Mouse (Mus musculus): ENCODE measurements around the gene Adam10. TPM values are rescaled to one million over a fixed set of nuclear protein-coding genes. Genes with fewer than 3 reads are reported as not detected.

Adam10 gene
- total RNA-seq, 2 experiments from 2014 or later = 13.9 to 15.7 TPM

GRCm38 (mm10) chr9:70760974-70761373 is 82.2 kb downstream of the Adam10 start:
- no peak for DNase-seq (ENCODE audit: low spot score)

- DNase-seq (ENCODE audit: low spot score) = no peak
Observed at GRCm38 (mm10) chr9:70775517-70775916, 96.7 kb downstream of the Adam10 start.

- DNase-seq (ENCODE audit: low spot score) = no peak
Observed at GRCm38 (mm10) chr9:70782191-70782590, 103.4 kb downstream of the Adam10 start.

GRCm38 (mm10) chr9:70788705-70789104 is 109.9 kb downstream of the Adam10 start:
- no peak for DNase-seq (ENCODE audit: low spot score)

GRCm38 (mm10) chr9:70790621-70791020 is 111.8 kb downstream of the Adam10 start:
- DNase-seq (ENCODE audit: low spot score) = no peak

- DNase-seq (ENCODE audit: low spot score) = no peak
Observed at GRCm38 (mm10) chr9:70794643-70795438, 116.0 kb downstream of the Adam10 start.

- no peak for DNase-seq (ENCODE audit: low spot score)
Observed at GRCm38 (mm10) chr9:70795439-70795757, 116.6 kb downstream of the Adam10 start.

GRCm38 (mm10) chr9:70800588-70801315 is 122.0 kb downstream of the Adam10 start:
- no peak for DNase-seq (ENCODE audit: low spot score)

GRCm38 (mm10) chr9:70801761-70802160 is 123.0 kb downstream of the Adam10 start:
- DNase-seq (ENCODE audit: low spot score) = no peak

- DNase-seq (ENCODE audit: low spot score) = no peak
Observed at GRCm38 (mm10) chr9:70802816-70803215, 124.0 kb downstream of the Adam10 start.

- no peak for DNase-seq (ENCODE audit: low spot score)
Observed at GRCm38 (mm10) chr9:70806069-70806468, 127.3 kb downstream of the Adam10 start.

- no peak for DNase-seq (ENCODE audit: low spot score)
Observed at GRCm38 (mm10) chr9:70807714-70808113, 128.9 kb downstream of the Adam10 start.

GRCm38 (mm10) chr9:70812551-70812950 is 133.8 kb downstream of the Adam10 start:
- DNase-seq (ENCODE audit: low spot score) = no peak

GRCm38 (mm10) chr9:70816701-70817305 is 138.0 kb downstream of the Adam10 start:
- DNase-seq (ENCODE audit: low spot score) = no peak

- DNase-seq (ENCODE audit: low spot score) = no peak
Observed at GRCm38 (mm10) chr9:70817396-70817795, 138.6 kb downstream of the Adam10 start.

- DNase-seq (ENCODE audit: low spot score) = no peak
Observed at GRCm38 (mm10) chr9:70818739-70819138, 139.9 kb downstream of the Adam10 start.

- DNase-seq (ENCODE audit: low spot score) = no peak
Observed at GRCm38 (mm10) chr9:70824103-70824502, 145.3 kb downstream of the Adam10 start.

GRCm38 (mm10) chr9:70827911-70828310 is 149.1 kb downstream of the Adam10 start:
- no peak for DNase-seq (ENCODE audit: low spot score)

Measured in gastrocnemius, adult 18-20 months (tissue).